Mouse (Mus musculus): ENCODE results near the gene Tanc2. TPM values are rescaled to one million over a fixed set of nuclear protein-coding genes. Genes with fewer than 3 reads are reported as not detected.
A peak's percentile ranks its signal among the peaks of the same experiment; 100 is the strongest.

The Tanc2 gene
- polyA plus RNA-seq (2012) = 0.02 and 0.03 TPM in 2 replicates

- H3K9me3 ChIP-seq (ENCODE audit: control insufficient read depth, low read length) = no peaks in the 10 kb centered on the region
- peak within 1 kb of the TSS; percentile 77 for H3K4me3 ChIP-seq (replicated peaks)
- H3K36me3 ChIP-seq (ENCODE audit: control insufficient read depth) = no peaks in the 10 kb centered on the region
- peaks cover 22% of the 10 kb centered on the region for H3K4me1 ChIP-seq (ENCODE audit: control insufficient read depth)
- H3K27me3 ChIP-seq (ENCODE audit: control insufficient read depth) = peaks cover 21% of the 10 kb centered on the region
- TF ChIP-seq TAL1 (IDR thresholded peaks at IDR 0.05; ENCODE audit: low read length) = no peak
- TF ChIP-seq GATA1 (IDR thresholded peaks at IDR 0.05; ENCODE audit: low read length) = no peak
These were observed at the start of gene Tanc2 for GRCm38 (mm10) chr11:105589877-105590641. Tanc2 (plus strand) TSS chr11:105589986.

- TF ChIP-seq TAL1 (IDR thresholded peaks at IDR 0.05; ENCODE audit: low read length) (no peak), GATA1 (IDR thresholded peaks at IDR 0.05; ENCODE audit: low read length) (no peak)
- Histone ChIP-seq H3K4me1 (ENCODE audit: control insufficient read depth) (no peaks in the 10 kb centered on the region), H3K4me3 (replicated peaks) (no peak overlapping the region), H3K27me3 (ENCODE audit: control insufficient read depth) (no peaks in the 10 kb centered on the region), H3K36me3 (ENCODE audit: control insufficient read depth) (no peaks in the 10 kb centered on the region), H3K9me3 (ENCODE audit: control insufficient read depth, low read length) (no peaks in the 10 kb centered on the region)
These were observed 49.0 kb upstream of the Tanc2 start for GRCm38 (mm10) chr11:105540781-105541180.

DNA sequence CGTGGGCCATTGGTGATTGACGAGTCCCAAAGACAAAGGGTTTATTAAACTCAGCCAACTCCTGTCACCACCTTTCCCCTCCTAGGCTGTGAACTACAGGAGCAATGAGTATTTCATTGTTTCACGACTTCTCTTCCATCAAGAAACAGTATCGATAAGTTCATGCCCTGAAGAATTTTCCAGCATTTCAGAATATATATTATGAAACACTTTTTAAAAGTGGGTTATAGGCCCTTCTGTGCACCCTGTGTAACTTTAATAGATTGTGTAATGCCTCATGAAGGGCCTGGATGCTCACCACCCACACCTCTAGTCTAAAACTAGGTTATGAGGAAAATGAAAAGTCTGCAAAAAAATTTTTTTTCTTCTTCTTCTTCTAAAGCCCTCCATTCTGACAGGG is 48.4 kb upstream of the Tanc2 start:
- TF ChIP-seq TAL1 (IDR thresholded peaks at IDR 0.05; ENCODE audit: low read length) (no peak), GATA1 (IDR thresholded peaks at IDR 0.05; ENCODE audit: low read length) (no peak)
- Histone ChIP-seq H3K36me3 (ENCODE audit: control insufficient read depth) (no peaks in the 10 kb centered on the region), H3K27me3 (ENCODE audit: control insufficient read depth) (no peaks in the 10 kb centered on the region), H3K4me3 (replicated peaks) (no peak overlapping the region), H3K9me3 (ENCODE audit: control insufficient read depth, low read length) (no peaks in the 10 kb centered on the region), H3K4me1 (ENCODE audit: control insufficient read depth) (no peaks in the 10 kb centered on the region)

DNA sequence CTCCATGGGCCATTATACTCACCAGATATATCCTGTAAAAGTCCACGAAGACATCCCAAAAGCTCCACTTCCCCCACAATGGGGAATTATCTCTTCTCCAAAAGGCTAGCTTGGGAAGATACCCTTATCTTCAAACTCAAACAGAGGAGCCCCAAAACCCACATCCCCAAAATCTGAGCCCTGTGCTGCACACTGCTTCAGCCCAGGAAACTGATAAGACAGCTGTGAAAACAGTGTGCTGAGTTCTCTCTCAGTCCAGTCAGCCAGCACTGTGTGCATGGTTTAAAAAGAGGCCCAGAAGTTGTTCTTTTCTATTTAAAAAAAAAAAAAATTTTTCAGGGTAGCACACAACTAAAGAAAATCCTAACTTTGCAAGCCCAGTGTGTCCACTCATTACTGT is 47.7 kb upstream of the Tanc2 start:
- H3K4me3 ChIP-seq (replicated peaks) = no peak overlapping the region
- H3K4me1 ChIP-seq (ENCODE audit: control insufficient read depth) = no peaks in the 10 kb centered on the region
- no peaks in the 10 kb centered on the region for H3K27me3 ChIP-seq (ENCODE audit: control insufficient read depth)
- no peaks in the 10 kb centered on the region for H3K9me3 ChIP-seq (ENCODE audit: control insufficient read depth, low read length)
- H3K36me3 ChIP-seq (ENCODE audit: control insufficient read depth) = no peaks in the 10 kb centered on the region
- no peak for TF ChIP-seq TAL1 (IDR thresholded peaks at IDR 0.05; ENCODE audit: low read length)
- no peak for TF ChIP-seq GATA1 (IDR thresholded peaks at IDR 0.05; ENCODE audit: low read length)

DNA sequence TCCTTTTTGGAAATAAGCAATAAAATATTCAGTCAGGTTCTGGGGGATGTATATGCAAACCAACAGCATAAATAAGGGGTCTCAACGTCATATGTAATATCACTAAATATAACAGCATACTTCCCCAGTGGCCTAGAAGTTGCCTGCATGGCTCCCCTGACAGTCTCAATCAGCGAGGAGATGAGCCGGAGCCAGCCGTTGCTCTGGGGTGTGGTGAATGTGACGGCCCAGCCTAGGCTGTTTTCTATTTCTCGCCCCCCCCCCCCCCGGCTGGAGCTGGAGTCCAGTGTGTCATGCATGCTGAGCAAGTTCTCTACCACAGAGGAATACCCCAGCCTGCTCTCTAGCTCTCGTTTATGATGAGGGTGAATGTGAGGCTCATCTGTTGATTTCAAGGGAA is 44.0 kb upstream of the Tanc2 start:
- H3K27me3 ChIP-seq (ENCODE audit: control insufficient read depth) = no peaks in the 10 kb centered on the region
- no peaks in the 10 kb centered on the region for H3K4me1 ChIP-seq (ENCODE audit: control insufficient read depth)

GRCm38 (mm10) chr11:105546393-105546792 is 43.4 kb upstream of the Tanc2 start:
- TF ChIP-seq TAL1 (IDR thresholded peaks at IDR 0.05; ENCODE audit: low read length) (no peak), GATA1 (IDR thresholded peaks at IDR 0.05; ENCODE audit: low read length) (no peak)
- H3K27me3 ChIP-seq (ENCODE audit: control insufficient read depth) = no peaks in the 10 kb centered on the region; the same call in 1 of the 2 replicates
- no peaks in the 10 kb centered on the region for H3K4me1 ChIP-seq (ENCODE audit: control insufficient read depth)
- no peaks in the 10 kb centered on the region for H3K9me3 ChIP-seq (ENCODE audit: control insufficient read depth, low read length)
- H3K36me3 ChIP-seq (ENCODE audit: control insufficient read depth) = no peaks in the 10 kb centered on the region
- H3K4me3 ChIP-seq (replicated peaks) = no peak overlapping the region

More for the DNA sequence above, 44.0 kb upstream of the Tanc2 start:
- TF ChIP-seq GATA1 (IDR thresholded peaks at IDR 0.05; ENCODE audit: low read length) = no peak
- Histone ChIP-seq H3K9me3 (ENCODE audit: control insufficient read depth, low read length) (no peaks in the 10 kb centered on the region), H3K36me3 (ENCODE audit: control insufficient read depth) (no peaks in the 10 kb centered on the region), H3K4me3 (replicated peaks) (no peak overlapping the region)

DNA sequence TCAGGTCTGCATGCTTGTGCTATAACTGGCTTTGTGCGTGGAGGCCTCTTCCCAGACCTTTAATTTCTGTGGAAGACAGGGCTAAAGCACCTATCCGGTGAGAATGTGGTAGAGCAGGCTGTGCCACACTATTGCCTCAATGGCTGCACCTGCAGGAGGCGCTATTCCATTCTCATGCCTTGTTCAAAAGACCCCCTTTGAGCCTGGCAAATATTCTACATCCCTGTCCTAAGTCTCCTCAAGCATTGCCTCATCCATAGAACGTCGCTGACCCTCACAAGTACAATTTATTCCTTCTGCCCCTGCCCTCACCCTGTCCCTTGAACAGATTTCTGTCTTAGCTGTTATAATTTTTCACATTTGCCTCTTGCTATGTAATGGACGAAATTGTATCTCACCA is 41.4 kb upstream of the Tanc2 start:
- Histone ChIP-seq H3K27me3 (ENCODE audit: control insufficient read depth) (no peaks in the 10 kb centered on the region; the same call in 1 of the 2 replicates), H3K4me1 (ENCODE audit: control insufficient read depth) (no peaks in the 10 kb centered on the region), H3K4me3 (replicated peaks) (no peak overlapping the region), H3K9me3 (ENCODE audit: control insufficient read depth, low read length) (no peaks in the 10 kb centered on the region), H3K36me3 (ENCODE audit: control insufficient read depth) (no peaks in the 10 kb centered on the region)
- TF ChIP-seq TAL1 (IDR thresholded peaks at IDR 0.05; ENCODE audit: low read length) (no peak), GATA1 (IDR thresholded peaks at IDR 0.05; ENCODE audit: low read length) (no peak)

- Histone ChIP-seq H3K4me3 (replicated peaks) (no peak overlapping the region), H3K4me1 (ENCODE audit: control insufficient read depth) (no peaks in the 10 kb centered on the region), H3K36me3 (ENCODE audit: control insufficient read depth) (no peaks in the 10 kb centered on the region), H3K9me3 (ENCODE audit: control insufficient read depth, low read length) (no peaks in the 10 kb centered on the region), H3K27me3 (ENCODE audit: control insufficient read depth) (no peaks in the 10 kb centered on the region; the same call in 1 of the 2 replicates)
- TF ChIP-seq GATA1 (IDR thresholded peaks at IDR 0.05; ENCODE audit: low read length) (no peak), TAL1 (IDR thresholded peaks at IDR 0.05; ENCODE audit: low read length) (no peak)
These were observed 40.3 kb upstream of the Tanc2 start for GRCm38 (mm10) chr11:105549164-105550121.

- Histone ChIP-seq H3K36me3 (ENCODE audit: control insufficient read depth) (no peaks in the 10 kb centered on the region), H3K9me3 (ENCODE audit: control insufficient read depth, low read length) (0 out of 2 replicates have a peak, but pooled peaks cover 2% of the 10 kb centered on the region), H3K27me3 (ENCODE audit: control insufficient read depth) (no peaks in the 10 kb centered on the region), H3K4me1 (ENCODE audit: control insufficient read depth) (peaks cover 10% of the 10 kb centered on the region), H3K4me3 (replicated peaks) (no peak overlapping the region)
- no peak for TF ChIP-seq TAL1 (IDR thresholded peaks at IDR 0.05; ENCODE audit: low read length)
- no peak for TF ChIP-seq GATA1 (IDR thresholded peaks at IDR 0.05; ENCODE audit: low read length)
These were observed 32.5 kb upstream of the Tanc2 start for GRCm38 (mm10) chr11:105557285-105557684.

All from erythroblast, embryonic 14.5 days (primary cell).